29 mouse cellular contexts compared by ENCODE assay signal in the genomic region with DNA sequence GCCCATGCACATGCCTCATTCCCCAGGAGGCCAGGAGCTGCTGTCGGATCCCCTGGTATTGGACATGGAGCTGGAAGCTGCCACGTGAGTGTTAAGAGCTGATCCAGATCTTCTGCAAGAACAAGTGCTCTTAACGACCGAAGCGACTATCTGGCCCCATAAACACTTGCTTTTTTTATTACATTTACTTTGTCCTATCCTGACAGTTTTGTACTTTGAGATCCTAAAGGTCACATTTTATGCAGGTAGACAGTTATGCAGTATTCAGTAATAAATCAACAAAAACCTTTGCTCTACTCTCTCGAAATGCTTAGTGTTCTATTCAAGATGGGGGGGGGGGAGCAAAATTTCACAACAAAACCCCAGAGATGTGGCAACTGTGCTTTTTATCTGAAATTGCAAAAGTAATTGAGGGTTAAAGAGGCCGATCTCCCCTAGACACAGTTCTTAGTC. TPM values are rescaled to one million over a fixed set of nuclear protein-coding genes. Genes with fewer than 3 reads are reported as not detected.
DNase-seq lines count a peak whose midpoint lies in the region; ATAC-seq lines count a peak whose summit lies in the region.
"Had no signal": no experiment of that assay in that cellular context is flagged by ENCODE, and none has a peak within 500 bp of the region (broad histone marks: within the 10 kb centered on the region; RNA-seq: fewer than 3 reads in every experiment).

No protein-coding gene starts in this region.

- H3K9me3 ChIP-seq in kidney, embryonic 15.5 days (replicated peaks), result no peaks in the 10 kb centered on the region
- H3K9me3 ChIP-seq: hindbrain, embryonic 10.5 days; hindbrain, embryonic 15.5 days; lung, embryonic 15.5 days; midbrain, embryonic 13.5 days had no signal

- WGBS in kidney, embryonic 15.5 days, result 68% methylated on average over 7 of the region's 7 CpGs

- ATAC-seq in kidney, embryonic 15.5 days (replicated peaks; ENCODE audit: low FRiP score), result no peak
- ATAC-seq: CD4-positive, CD25-positive, alpha-beta regulatory T cell, adult 4 months; forebrain, postnatal 0 days; inflammation-experienced regulatory T-cells, adult 6 months; midbrain, embryonic 13.5 days had no signal

- no peak overlapping the region for H3K27ac ChIP-seq in kidney, embryonic 15.5 days
- H3K27ac ChIP-seq in brown adipose tissue, adult 24 weeks (replicated peaks; ENCODE audit: low read depth, low read length), result peak overlapping the region; percentile 94
- H3K27ac ChIP-seq: hindbrain, embryonic 10.5 days; hindbrain, embryonic 15.5 days; lung, embryonic 15.5 days; midbrain, embryonic 13.5 days had no signal

- H3K9ac ChIP-seq in kidney, embryonic 15.5 days, result no peak overlapping the region
- H3K9ac ChIP-seq: forebrain, postnatal 0 days; hindbrain, embryonic 15.5 days; lung, embryonic 15.5 days; midbrain, embryonic 13.5 days had no signal

- no peaks in the 10 kb centered on the region for H3K27me3 ChIP-seq in kidney, embryonic 15.5 days
- H3K27me3 ChIP-seq: hindbrain, embryonic 15.5 days; lung, embryonic 15.5 days; midbrain, embryonic 13.5 days had no signal

- no peak overlapping the region for H3K4me2 ChIP-seq in kidney, embryonic 15.5 days
- H3K4me2 ChIP-seq: hindbrain, embryonic 15.5 days; liver, embryonic 11.5 days; lung, embryonic 15.5 days; midbrain, embryonic 13.5 days had no signal

- H3K36me3 ChIP-seq in kidney, embryonic 15.5 days, result no peaks in the 10 kb centered on the region
- H3K36me3 ChIP-seq: hindbrain, embryonic 10.5 days; hindbrain, embryonic 15.5 days; lung, embryonic 15.5 days; midbrain, embryonic 13.5 days had no signal

- peaks cover 13% of the 10 kb centered on the region for H3K4me1 ChIP-seq in kidney, embryonic 15.5 days
- H3K4me1 ChIP-seq in brown adipose tissue, adult 24 weeks (ENCODE audit: control insufficient read depth, insufficient read depth, insufficient read length, low read length), result peaks cover 15% of the 10 kb centered on the region

- DNase-seq in heart, adult 11 months, result peak; percentile 75
- no peak for DNase-seq in heart, adult 8-10 months (ENCODE audit: low spot score)
- DNase-seq in kidney, postnatal 14 days, result peak; percentile 47
- DNase-seq in kidney, postnatal 25 days, result peak; percentile 39 to 83
- DNase-seq in thymus, postnatal 36 days, result no peak
- no peak for DNase-seq in cerebellum, adult 11-12 months
- DNase-seq: adrenal gland, adult 8-10 months; cerebellum, adult 2 months; cerebellum, postnatal 14 days; forebrain, postnatal 0 days; gastrocnemius, postnatal 14 days; heart, postnatal 14 days; lung, postnatal 4 days; thymus, adult 2 months; thymus, postnatal 4 days had no signal

- no peak overlapping the region for H3K4me3 ChIP-seq in kidney, embryonic 15.5 days (replicated peaks)
- no peak overlapping the region for H3K4me3 ChIP-seq in brown adipose tissue, adult 24 weeks (ENCODE audit: insufficient read depth, low read depth, low read length)
- H3K4me3 ChIP-seq: erythroblast, embryonic 14.5 days; hindbrain, embryonic 10.5 days; hindbrain, embryonic 15.5 days; lung, embryonic 15.5 days; midbrain, embryonic 13.5 days had no signal

RNA-seq across cellular contexts. Expression of a gene that starts 3.8 kb away (rescaled TPM):
- total RNA-seq in heart, adult 8-10 months (2022), result 100 to 1,000 TPM; 304 to 364 (median 338) TPM
- polyA plus RNA-seq in kidney, embryonic 15.5 days (2015; fragmentation: Nextera tagmentation; extraction: Ambion mirVana), result 42.5 and 55.4 TPM in 2 replicates
- 1,269 and 2,124 TPM in 2 replicates for polyA plus RNA-seq in brown adipose tissue, adult 24 weeks (2012; ENCODE audit: insufficient read depth, insufficient read length, missing spikeins)

RNA-seq across cellular contexts. Expression of a gene that starts 48.3 kb away (rescaled TPM):
- total RNA-seq in heart, adult 8-10 months (2022), result not detected
- polyA plus RNA-seq in kidney, embryonic 15.5 days (2015; fragmentation: Nextera tagmentation; extraction: Ambion mirVana), result 0.23 and 0.24 TPM in 2 replicates
- 13.5 and 43.7 TPM in 2 replicates for polyA plus RNA-seq in brown adipose tissue, adult 24 weeks (2012; ENCODE audit: insufficient read depth, insufficient read length, missing spikeins)
- total RNA-seq: gastrocnemius, postnatal 14 days; heart, postnatal 14 days had no signal
- polyA plus RNA-seq: CD4-positive, CD25-positive, alpha-beta regulatory T cell, adult 4 months; embryonic facial prominence, embryonic 14.5 days; erythroblast, embryonic 14.5 days; hindbrain, embryonic 10.5 days; inflammation-experienced regulatory T-cells, adult 6 months; limb, embryonic 11.5 days; liver, embryonic 11.5 days; liver, embryonic 16.5 days; neural tube, embryonic 14.5 days; thymus, adult 2 months had no signal

Comparison
In these comparisons a context has a peak if more than half of its experiments do, and no peak if none do; other contexts are left out.
1. DNase-seq: peak in heart, adult 11 months (single experiment), kidney, postnatal 14 days (single experiment) and kidney, postnatal 25 days (2 of 2); none in heart, adult 8-10 months (single experiment), thymus, postnatal 36 days (0 of 2) and cerebellum, adult 11-12 months (single experiment).
2. RNA of a gene that starts 3.8 kb away (polyA plus RNA-seq): 1,269 to 2,124 TPM in brown adipose tissue, adult 24 weeks; 42.5 to 55.4 TPM in kidney, embryonic 15.5 days; every median in the first group is over 10 times any median in the second.
3. RNA of a gene that starts 48.3 kb away (polyA plus RNA-seq): 13.5 to 43.7 TPM in brown adipose tissue, adult 24 weeks; 0.23 to 0.24 TPM in kidney, embryonic 15.5 days; every median in the first group is over 10 times any median in the second.